Mouse (Mus musculus) lung, embryonic 14.5 days (tissue): ENCODE data around the gene Cacna1f. TPM values are rescaled to one million over a fixed set of nuclear protein-coding genes. Genes with fewer than 3 reads are reported as not detected.

ENCODE experiments used
- ATAC-seq: fragments of 200-750 bp; cut with Nextera tagmentation; 2 replicates; pipeline ENCODE4 v1.8.0; 2017; ENCODE audit warnings: mild to moderate bottlenecking, moderate TSS enrichment, moderate library complexity; ENCODE audit not compliant: insufficient read depth
- DNase-seq: peaks from one replicate; pipeline ENCODE4 v3.0.0-alpha.2; 2015
- H3K27ac ChIP-seq: fragments of 300-500 bp; sonication (generic); 2 replicates; pipeline ENCODE4 v1.5.1; 2014; ENCODE audit warnings: low read depth, mild to moderate bottlenecking, moderate library complexity
- H3K27me3 ChIP-seq: fragments of 300-500 bp; sonication (generic); 2 replicates; pipeline ENCODE4 v1.6.1; 2014; ENCODE audit warnings: low read length, control low read depth; ENCODE audit not compliant: insufficient read depth
- H3K36me3 ChIP-seq: fragments of 300-500 bp; sonication (generic); 2 replicates; pipeline ENCODE4 v1.6.1; 2014; ENCODE audit warnings: control low read depth; ENCODE audit not compliant: insufficient read depth
- H3K4me1 ChIP-seq: fragments of 300-500 bp; sonication (generic); 2 replicates; pipeline ENCODE4 v1.6.1; 2014; ENCODE audit warnings: antibody characterized with exemption, control low read depth; ENCODE audit not compliant: insufficient read depth
- H3K4me2 ChIP-seq: fragments of 300-500 bp; sonication (generic); 2 replicates; pipeline ENCODE4 v1.6.1; 2014; ENCODE audit warnings: mild to moderate bottlenecking
- H3K4me3 ChIP-seq: fragments of 300-500 bp; sonication (generic); 2 replicates; pipeline ENCODE4 v1.5.1; 2014; ENCODE audit warnings: low read depth, low read length
- H3K9ac ChIP-seq: fragments of 300-500 bp; sonication (generic); 2 replicates; pipeline ENCODE4 v1.6.1; 2014
- H3K9me3 ChIP-seq: fragments of 300-500 bp; sonication (generic); 2 replicates; pipeline ENCODE4 v1.6.1; 2016; ENCODE audit warnings: low read depth, low read length, control low read depth
- CTCF ChIP-seq: IDR thresholded peaks from 2 replicates; pipeline ENCODE4 v1.5.1; 2016; ENCODE audit warnings: antibody characterized with exemption, low read depth
- WGBS: fragments of 180-500 bp; shearing (Covaris S2); extraction: QIAGEN DNeasy Blood & Tissue Kit; methylation state at CpG from one replicate; pipeline ENCODE4 v1.1.7; 2014; 5-methylcytosine and 5-hydroxymethylcytosine counted together
- polyA plus RNA-seq: library from polyadenylated mRNA; unstranded; fragments of >200 nt; fragmentation: Nextera tagmentation; extraction: Ambion mirVana; gene quantifications from 2 replicates; pipeline ENCODE4 v1.2.1, GENCODE M21; 2014

Gene Cacna1f
- polyA plus RNA-seq, 1 experiment from 2014 or later: 0.05 TPM

DNA sequence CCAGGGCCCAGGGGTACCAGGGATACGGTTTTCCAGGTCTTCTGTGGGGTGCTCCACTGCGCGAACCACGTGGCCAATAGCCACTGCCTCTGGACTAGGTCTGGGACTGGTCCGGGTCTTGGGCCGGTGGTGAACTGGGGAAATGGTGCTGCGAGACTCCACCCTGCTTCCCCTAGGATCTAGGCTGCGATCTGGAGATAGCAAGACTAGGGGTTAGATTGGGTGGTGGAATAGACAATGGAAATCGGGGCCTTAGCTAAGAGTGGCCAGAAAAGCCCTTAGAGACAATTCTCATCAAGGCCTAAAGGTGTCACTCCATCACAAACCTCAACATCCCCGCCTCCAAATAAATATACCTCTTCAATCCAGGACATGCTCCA is 68.1 kb downstream of the Cacna1f start:
- no peak for ATAC-seq
- H3K4me1 ChIP-seq: no peaks in the 10 kb centered on the region
- 37% methylated on average over 10 of the region's 10 CpGs for WGBS

DNA sequence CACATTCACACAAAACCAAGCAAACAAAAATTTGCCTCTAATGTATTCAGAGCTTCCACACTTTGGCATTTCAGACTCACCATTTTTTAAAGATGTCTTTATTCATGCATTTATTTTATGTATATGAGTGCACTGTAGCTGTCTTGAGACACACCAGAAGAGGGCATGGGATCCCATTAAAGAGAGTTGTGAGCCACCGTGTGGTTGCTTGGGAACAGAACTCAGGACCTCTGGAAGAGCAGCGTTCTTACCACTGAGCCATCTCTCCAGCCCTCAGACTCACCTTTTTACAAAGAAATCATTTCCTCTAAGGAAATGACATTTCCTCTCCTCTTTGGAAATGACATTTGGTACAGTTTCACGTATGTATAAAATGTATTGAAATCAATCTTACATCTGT is 72.1 kb downstream of the Cacna1f start:
- Histone ChIP-seq H3K4me2 (no peak overlapping the region), H3K9ac (no peak overlapping the region), H3K9me3 (no peaks in the 10 kb centered on the region), H3K4me1 (no peaks in the 10 kb centered on the region), H3K4me3 (no peak overlapping the region), H3K27me3 (no peaks in the 10 kb centered on the region), H3K36me3 (no peaks in the 10 kb centered on the region), H3K27ac (no peak overlapping the region)
- 32% methylated on average over 3 of the region's 3 CpGs for WGBS
- DNase-seq (no peak), ATAC-seq (no peak)
- peak; percentile 22; the same call in 1 of the 2 replicates for TF ChIP-seq CTCF

More for the DNA sequence above, 68.1 kb downstream of the Cacna1f start:
- H3K4me2 ChIP-seq: peak overlapping the region; percentile 57
- no peak for DNase-seq
- H3K9me3 ChIP-seq: no peaks in the 10 kb centered on the region
- TF ChIP-seq CTCF: no peak
- H3K4me3 ChIP-seq: peak overlapping the region; percentile 22
- no peak overlapping the region for H3K9ac ChIP-seq
- H3K36me3 ChIP-seq: no peaks in the 10 kb centered on the region
- H3K27ac ChIP-seq: no peak overlapping the region
- no peaks in the 10 kb centered on the region for H3K27me3 ChIP-seq

DNA sequence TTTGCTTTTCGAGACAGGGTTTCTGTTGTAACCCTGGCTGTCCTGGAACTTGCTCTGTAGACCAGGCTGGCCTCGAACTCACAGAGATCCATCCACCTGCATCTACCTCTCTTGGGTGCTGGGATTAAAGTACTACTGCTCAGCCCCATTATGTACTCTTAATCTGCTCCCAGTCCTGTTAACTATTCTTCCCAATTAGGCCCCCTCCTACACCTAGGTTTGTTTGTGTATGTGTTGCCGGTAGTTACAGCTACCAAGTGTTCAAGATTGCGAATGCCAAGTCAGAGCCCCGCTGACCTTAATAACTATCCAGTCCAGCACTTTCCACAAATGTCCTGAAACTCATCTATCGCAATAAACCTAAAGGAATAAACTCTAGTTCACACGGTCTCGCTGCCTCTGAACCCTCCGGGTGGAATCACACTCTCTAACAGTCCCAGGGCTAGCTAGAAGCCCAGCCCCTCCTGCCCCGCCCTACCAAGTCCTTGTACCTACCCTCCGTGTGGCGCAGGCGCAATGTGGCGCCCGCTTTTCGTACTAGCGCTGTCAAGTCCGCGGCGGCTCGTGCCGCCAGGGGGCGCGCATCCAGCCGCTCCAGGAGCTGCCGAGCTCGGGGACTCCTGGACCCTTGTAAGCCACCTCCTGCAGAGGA is 72.6 kb downstream of the Cacna1f start:
- TF ChIP-seq CTCF: peak; percentile 85
- Histone ChIP-seq H3K27me3 (no peaks in the 10 kb centered on the region), H3K4me1 (no peaks in the 10 kb centered on the region), H3K4me3 (peak overlapping the region; percentile 21), H3K36me3 (no peaks in the 10 kb centered on the region), H3K9me3 (no peaks in the 10 kb centered on the region), H3K27ac (no peak overlapping the region), H3K9ac (no peak overlapping the region), H3K4me2 (peak overlapping the region; percentile 58)
- 8% methylated on average over 27 of the region's 27 CpGs for WGBS
- ATAC-seq (peak; percentile 98), DNase-seq (peak; percentile 94)

DNA sequence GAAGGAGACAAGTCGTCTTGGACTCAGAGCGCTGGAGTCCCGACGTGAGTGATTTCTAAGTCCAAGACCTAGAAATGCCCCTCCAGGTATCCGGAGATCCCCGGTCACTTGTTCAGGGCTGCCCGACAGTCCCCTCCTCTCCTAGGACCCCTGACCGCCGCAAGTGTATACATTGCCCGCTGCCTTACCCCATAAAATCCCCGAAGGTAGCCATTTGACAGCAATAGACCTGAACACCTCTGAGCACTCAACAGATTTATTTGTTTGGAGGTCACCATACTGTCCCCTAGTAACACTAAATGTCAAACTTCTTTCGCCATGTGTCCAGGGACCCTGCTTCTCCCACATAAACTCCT is 73.2 kb downstream of the Cacna1f start:
- Histone ChIP-seq H3K27me3 (no peaks in the 10 kb centered on the region), H3K27ac (no peak overlapping the region), H3K9me3 (no peaks in the 10 kb centered on the region), H3K4me2 (peak overlapping the region; percentile 58), H3K36me3 (no peaks in the 10 kb centered on the region), H3K9ac (no peak overlapping the region), H3K4me3 (peak overlapping the region; percentile 21), H3K4me1 (no peaks in the 10 kb centered on the region)
- no peak for DNase-seq
- 29% methylated on average over 11 of the region's 12 CpGs for WGBS
- TF ChIP-seq CTCF: no peak
- no peak for ATAC-seq

DNA sequence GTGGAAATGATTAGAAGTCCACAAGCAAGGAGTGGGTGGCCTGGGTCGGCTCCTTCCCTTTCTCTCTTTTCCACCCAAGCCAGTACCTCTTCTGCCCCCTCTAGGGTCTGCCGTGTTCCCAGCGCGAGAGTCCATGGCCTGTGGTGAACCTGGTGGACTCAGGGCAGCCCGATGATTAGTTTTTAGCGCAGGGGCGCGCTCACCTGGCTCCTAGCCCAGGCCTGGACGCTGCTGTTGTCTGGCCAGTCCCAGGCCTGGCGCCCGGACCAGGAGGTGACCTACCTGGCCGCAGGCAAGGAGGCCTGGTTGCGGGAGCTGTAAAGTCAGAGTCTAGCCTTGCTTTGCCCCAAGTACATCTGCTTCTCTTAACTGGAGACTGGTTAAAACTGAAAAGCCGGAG is 74.0 kb downstream of the Cacna1f start, which contains the start of gene Magix:
TSS of gene Magix (minus strand) at position 388 of the 400 bp plus-strand sequence.
- H3K36me3 ChIP-seq: no peaks in the 10 kb centered on the region
- no peak for TF ChIP-seq CTCF
- no peaks in the 10 kb centered on the region for H3K4me1 ChIP-seq
- no peak within 1 kb of the TSS for H3K27ac ChIP-seq
- ATAC-seq: no peak
- H3K9me3 ChIP-seq: no peaks in the 10 kb centered on the region
- H3K27me3 ChIP-seq: no peaks in the 10 kb centered on the region
- peak within 1 kb of the TSS; percentile 58 for H3K4me2 ChIP-seq
- 63% methylated on average over 14 of the region's 14 CpGs for WGBS
- peak within 1 kb of the TSS; percentile 21 for H3K4me3 ChIP-seq
- no peak for DNase-seq
- H3K9ac ChIP-seq: no peak within 1 kb of the TSS

Other genes with a start within 250 kb of the Cacna1f start
- 0.31 and 0.51 TPM in 2 replicates for gene Usp27x, start 231.3 kb upstream of the Cacna1f start, polyA plus RNA-seq
- gene Foxp3, start 33.4 kb upstream of the Cacna1f start, polyA plus RNA-seq: 0.19 TPM in 1 of 2 replicates, not detected in the other
- gene Ppp1r3f, start 32.8 kb upstream of the Cacna1f start, polyA plus RNA-seq: 1.4 and 1.5 TPM in 2 replicates
- gene Ccdc22, start 1.6 kb upstream of the Cacna1f start, polyA plus RNA-seq: 26.4 and 28.6 TPM in 2 replicates
- 0.88 and 0.97 TPM in 2 replicates for gene Syp, start 31.4 kb downstream of the Cacna1f start, polyA plus RNA-seq
- 8.3 and 8.6 TPM in 2 replicates for gene Prickle3, start 50.2 kb downstream of the Cacna1f start, polyA plus RNA-seq
- 185 and 188 TPM in 2 replicates for gene Plp2, start 64.3 kb downstream of the Cacna1f start, polyA plus RNA-seq
- 0.12 and 0.13 TPM in 2 replicates for gene Magix, start 74.2 kb downstream of the Cacna1f start, polyA plus RNA-seq
- 46.6 and 46.9 TPM in 2 replicates for gene Gpkow, start 90.0 kb downstream of the Cacna1f start, polyA plus RNA-seq
- 32.1 and 32.8 TPM in 2 replicates for gene Wdr45, start 107.2 kb downstream of the Cacna1f start, polyA plus RNA-seq
- 0.49 and 1.1 TPM in 2 replicates for gene Gm45208, start 115.2 kb downstream of the Cacna1f start, polyA plus RNA-seq
- 71.2 and 71.8 TPM in 2 replicates for gene Praf2, start 121.4 kb downstream of the Cacna1f start, polyA plus RNA-seq
- gene Ccdc120, start 143.8 kb downstream of the Cacna1f start, polyA plus RNA-seq: 22.7 and 25.3 TPM in 2 replicates
- gene Tfe3, start 155.5 kb downstream of the Cacna1f start, polyA plus RNA-seq: 21.7 and 22.5 TPM in 2 replicates
- gene Gripap1, start 182.7 kb downstream of the Cacna1f start, polyA plus RNA-seq: 30.7 and 34.1 TPM in 2 replicates
- gene Kcnd1, start 215.2 kb downstream of the Cacna1f start, polyA plus RNA-seq: 1.6 and 2.0 TPM in 2 replicates
- gene Otud5, start 234.3 kb downstream of the Cacna1f start, polyA plus RNA-seq: 29.9 and 31.7 TPM in 2 replicates